Mouse (Mus musculus) thymus, postnatal 36 days (tissue): ENCODE measurements around the gene Elp5.

ENCODE experiments used
- DNase-seq, 2 experiments: peaks; one replicate each; pipeline ENCODE4 v3.0.0; 2022; ENCODE audit warnings: mixed read lengths in 2 of 2

Gene Elp5

GRCm38 (mm10) chr11:70014880-70015558 is 32.7 kb upstream of the Elp5 start, which contains the start of gene Acadvl:
Acadvl (minus strand) TSS chr11:70015411.
- DNase-seq: peak; percentile 82 to 87

DNA sequence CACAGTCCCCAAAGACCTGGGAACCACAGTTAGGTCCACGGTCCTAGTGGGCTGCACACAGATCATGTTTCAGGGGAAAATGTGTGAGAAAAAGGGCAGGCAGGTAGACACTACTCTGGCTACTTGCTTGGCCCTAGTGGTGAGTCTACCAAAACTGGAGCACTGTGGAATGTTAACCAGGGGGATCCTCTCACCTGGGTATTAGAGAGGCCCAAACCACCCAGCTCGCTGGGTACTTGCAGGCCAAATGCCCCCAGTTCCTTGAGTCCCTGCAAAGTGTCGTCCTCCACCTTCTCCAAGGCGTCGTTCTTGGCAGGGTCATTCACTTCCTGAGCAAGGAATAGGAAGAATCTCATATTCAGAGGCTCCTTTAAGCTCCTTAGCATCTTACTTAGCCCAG is 31.7 kb upstream of the Elp5 start:
- DNase-seq: no peak

DNA sequence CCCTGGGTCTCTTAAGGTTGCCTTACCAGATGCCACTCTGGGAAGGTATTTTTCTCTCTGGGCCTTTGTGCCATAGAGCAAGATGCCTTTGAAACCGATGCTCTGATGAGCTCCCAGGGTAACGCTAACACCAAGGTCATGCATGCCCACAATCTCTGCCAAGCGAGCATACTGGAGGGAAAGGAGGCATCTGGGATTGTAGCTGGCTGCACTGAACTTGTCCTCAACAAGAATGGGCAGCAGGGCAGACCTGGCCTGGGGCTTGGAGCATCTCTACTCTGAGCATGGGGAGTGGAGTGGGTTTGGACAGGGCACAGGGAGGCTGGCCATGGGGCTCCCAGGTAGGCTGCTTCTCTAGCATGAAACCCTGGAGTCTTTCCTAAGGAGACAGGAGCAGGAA is 31.1 kb upstream of the Elp5 start:
- DNase-seq: no peak

DNA sequence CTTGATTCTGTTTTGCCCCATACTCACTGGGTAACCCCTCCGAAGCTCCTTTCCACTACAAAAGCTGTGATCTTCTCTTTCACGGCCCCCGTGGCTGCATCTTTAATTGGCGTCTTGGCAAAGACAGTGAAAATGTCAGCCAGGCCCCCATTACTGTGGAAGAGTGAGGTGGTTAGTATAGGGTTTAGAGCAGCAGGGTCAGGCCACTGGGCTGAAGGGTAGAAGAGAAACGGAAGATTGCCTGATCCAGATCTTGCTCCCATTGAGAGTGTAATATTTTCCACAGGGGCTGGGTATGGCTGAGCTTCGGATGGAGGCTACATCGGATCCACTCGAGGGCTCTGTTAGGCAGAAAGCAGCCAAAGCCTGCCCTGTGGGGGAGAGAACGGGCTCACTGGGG is 30.6 kb upstream of the Elp5 start:
- no peak for DNase-seq

GRCm38 (mm10) chr11:70010961-70011360 is 28.6 kb upstream of the Elp5 start:
- no peak for DNase-seq

DNA sequence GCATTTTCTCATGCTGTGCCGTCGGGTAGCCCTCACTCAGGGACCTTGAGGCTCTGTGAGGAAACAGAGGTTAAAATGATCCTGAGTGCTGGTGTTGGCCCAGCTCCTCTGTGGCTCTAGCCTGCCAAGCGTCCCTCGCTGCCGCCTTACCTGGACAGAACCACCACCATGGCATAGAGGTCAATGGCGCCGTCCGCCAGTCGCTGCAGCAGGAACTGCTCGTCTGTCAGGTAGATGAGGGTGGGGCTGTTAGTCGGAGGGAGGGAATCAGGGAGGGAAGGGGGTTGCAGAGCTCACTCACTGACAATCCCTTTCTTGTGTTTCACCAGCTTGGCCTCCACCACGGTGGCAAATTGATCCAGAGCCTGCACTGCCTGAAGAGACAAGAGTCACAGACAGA is 28.2 kb upstream of the Elp5 start:
- DNase-seq: no peak

DNA sequence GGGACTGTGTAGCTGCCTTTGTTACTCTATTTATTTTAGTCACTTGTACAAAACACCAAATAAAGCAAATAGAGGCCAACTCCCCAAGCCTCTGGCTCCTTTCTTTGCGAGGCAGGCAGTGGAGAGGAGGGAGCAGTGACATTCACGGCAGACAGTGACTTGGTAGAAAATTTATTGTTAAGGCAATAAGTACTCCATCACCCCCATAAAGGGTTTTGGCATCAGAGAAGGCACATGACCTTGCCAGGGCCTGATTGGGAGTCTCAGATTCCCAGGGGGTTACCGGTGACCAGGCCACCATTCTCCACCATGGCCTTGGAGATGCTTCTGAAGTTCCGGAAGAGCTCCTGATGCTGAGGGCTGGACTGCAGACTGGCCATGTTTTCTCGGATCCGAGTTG is 27.7 kb upstream of the Elp5 start:
- no peak for DNase-seq

DNA sequence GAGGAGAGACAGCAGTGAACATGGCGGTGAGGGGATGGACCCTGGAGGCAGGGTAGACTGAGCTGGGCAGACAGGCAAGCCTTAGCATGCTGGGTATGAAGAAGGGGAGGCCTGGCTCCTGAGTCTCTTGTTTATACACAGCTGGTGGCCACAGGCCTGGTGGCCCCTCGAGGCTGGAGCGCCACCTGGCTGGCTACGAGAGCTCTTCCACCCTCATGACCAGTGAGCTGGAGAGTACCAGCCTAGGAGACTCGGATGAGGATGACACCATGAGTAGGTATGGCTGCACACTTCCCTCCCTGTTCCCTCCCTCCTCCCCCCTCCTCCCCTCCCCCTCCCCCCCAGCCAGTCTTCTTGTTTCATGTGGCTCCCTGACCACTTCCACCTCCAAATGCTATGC is 23.2 kb upstream of the Elp5 start:
- peak; percentile 43 to 65 for DNase-seq

DNA sequence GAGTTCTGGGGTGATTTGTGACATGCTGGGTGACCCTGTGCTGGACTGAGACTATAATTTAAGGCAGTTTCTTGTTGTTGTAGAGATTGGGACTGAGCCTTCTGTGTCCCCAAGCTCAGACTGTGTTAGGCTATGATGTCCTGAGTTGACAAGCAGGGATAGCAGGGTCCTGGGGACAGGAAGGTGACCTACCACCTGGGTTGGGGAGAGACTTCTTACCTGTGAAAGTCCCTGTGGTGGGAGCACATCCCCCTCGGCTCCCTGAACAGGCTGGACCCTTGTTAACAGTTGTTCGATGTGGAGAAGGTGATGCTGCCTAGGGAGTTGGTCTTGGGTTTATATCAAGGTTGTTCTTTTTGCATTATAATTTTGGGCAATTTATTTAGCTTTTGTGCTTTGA is 20.2 kb upstream of the Elp5 start:
- no peak for DNase-seq

DNA sequence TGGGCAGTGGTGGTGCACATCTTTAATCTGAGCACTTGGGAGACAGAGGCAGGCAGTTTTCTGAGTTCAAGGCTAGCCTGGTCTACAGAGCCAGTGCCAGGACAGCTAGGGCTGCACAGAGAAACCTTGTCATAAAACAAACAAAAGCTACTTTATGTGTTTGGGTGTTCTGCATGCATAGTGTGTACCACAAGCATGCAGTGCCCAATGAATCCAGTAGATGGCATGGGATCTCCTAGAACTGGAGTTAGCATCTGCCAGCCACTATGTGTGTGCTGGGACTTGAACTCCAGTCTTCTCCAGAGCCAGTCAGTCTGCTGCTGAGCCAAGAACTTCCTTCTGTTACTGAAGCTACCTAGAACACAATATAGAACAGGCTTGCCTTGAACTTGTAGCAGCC is 19.5 kb upstream of the Elp5 start:
- DNase-seq: peak; percentile 59 to 63

- no peak for DNase-seq
Observed at GRCm38 (mm10) chr11:70001159-70001558, 18.8 kb upstream of the Elp5 start.

DNA sequence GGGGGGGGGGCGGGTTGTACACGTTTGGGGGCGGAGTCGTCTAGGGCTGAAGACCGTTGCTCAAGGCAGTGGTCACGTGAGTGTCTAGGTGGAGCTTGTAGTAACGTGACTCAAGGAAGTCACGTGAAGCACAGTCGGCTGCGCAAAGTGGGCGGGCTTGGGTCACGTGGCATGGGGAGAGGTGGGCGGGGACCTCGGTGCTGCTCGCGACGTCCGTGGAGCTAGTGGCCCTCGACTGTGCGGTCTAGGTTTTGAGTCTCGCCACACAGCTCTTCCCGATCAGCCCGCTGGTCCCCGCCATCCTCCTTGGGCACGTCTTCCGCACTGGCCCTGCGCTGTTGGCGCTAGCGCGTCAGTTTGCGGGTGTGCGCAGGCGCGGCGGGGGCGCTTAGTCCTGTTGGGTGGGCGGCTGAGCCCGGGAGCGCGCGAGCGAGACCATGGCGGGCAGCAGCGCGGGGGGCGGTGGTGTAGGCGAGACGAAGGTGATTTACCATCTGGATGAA is 18.1 kb upstream of the Elp5 start, which contains the start of gene Dvl2:
Dvl2 (plus strand) TSS at position 200 of the 503 bp plus-strand sequence.
- peak; percentile 87 to 90 for DNase-seq

GRCm38 (mm10) chr11:69999666-70000065 is 17.3 kb upstream of the Elp5 start:
- DNase-seq: no peak

DNA sequence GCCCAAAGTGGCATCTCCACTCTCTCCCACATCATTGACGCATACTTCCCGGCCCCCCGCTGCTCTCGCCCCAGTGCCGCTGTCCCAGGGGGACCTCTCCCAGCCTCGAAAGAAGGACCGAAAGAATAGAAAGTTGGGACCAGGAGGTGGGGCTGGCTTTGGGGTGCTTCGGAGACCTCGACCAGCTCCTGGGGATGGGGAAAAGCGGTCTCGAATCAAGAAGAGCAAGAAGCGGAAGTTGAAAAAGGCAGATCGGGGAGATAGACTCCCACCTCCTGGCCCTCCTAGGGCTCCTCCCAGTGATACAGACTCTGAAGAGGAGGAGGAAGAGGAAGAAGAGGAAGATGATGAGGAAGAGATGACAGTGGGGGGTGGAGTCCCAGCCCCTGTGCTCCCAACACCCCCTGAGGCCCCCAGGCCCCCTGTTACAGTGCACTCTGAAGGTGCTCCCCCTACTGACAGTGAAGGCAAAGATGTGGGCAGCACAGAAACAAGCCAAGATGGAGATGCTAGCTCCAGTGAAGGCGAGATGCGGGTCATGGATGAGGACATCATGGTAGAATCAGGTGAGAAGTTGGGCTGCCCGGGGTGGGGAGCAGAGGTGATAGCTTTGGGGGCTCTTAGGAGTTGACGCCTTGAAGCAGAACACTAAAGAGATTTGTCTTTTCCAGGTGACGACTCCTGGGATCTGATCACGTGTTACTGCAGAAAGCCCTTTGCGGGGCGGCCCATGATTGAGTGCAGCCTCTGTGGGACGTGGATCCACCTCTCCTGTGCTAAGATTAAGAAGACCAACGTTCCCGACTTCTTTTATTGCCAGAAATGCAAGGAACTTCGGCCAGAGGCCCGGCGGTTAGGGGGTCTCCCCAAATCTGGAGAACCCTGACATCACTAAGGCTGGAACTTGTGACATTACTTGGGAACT is 16.5 kb upstream of the Elp5 start:
- peak in 1 of 2 experiments; percentile 45 for DNase-seq

DNA sequence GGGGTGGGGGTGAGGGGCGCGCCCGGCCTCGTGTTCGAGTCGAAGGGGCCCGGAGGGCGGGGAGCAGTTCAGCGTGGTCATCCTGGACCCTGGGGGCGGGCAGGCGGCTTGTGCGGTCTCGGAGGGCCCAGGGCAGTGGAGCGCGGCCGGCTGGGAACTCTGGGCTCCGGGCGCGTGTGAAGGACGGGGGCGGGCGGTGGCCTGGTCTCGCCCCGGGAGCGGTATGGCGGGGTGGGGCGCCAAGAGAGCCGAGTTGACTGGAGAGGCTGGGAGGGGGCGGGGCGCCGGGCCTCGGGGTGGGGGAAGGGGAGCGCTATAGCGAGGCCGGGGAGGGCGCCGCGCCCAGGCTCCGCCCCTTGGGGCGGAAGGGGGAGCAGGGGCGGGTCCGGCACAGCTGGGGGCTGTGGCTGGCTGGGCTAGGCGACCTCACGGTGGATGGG is 14.8 kb upstream of the Elp5 start:
- DNase-seq: peak; percentile 90 to 93

DNA sequence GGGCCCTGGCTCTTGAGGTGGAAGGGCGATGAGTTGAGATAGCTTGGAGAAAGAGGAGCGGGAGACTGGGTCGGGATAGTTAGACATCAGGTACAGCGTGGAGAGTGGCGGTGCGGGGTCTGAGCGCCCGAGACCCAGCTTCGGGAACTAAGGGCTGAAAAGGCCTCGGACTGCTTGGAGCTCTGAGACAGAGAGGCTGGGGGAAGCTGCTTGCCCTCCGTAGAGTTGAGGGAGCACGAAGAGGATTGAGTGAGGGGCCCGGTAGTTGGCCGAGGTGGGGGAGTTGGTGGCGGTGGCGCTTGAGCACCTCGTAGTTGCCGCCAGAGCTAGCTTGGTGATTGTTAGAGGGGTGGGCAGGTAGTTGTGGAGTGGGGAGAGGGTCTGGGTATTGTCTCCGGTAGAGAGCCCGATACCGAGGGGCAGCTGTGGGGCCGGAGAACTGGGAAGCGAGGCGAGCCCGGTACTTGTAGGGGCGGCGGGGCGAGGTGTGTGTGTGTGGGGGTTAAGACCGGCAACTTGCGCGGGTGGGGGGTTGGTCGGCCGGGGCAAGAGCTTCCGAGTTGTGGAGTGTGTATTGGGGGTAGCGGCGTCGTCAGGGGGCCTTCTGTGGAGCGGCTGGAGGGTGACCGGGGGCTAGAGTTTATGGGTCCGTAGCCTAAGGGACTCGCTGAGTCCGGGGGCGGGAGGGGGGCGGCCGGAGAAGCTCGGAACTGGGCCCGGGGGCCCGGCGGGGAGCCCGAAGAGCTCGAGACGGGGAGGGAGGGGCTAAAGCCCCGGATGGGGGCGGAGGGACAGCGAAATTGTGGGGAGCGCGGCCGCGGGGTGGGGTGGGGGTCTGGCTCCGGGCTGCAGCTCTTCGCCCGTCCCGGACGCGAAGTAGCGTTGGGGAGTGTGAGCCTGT is 14.1 kb upstream of the Elp5 start:
- DNase-seq: peak; percentile 76 to 83

- DNase-seq: peak; percentile 95 to 99
Observed at GRCm38 (mm10) chr11:69995391-69995960, 13.2 kb upstream of the Elp5 start, which contains the start of gene Phf23. Phf23 (plus strand) TSS chr11:69995777.

- DNase-seq: no peak
Observed at GRCm38 (mm10) chr11:69994401-69995090, 12.2 kb upstream of the Elp5 start.

DNA sequence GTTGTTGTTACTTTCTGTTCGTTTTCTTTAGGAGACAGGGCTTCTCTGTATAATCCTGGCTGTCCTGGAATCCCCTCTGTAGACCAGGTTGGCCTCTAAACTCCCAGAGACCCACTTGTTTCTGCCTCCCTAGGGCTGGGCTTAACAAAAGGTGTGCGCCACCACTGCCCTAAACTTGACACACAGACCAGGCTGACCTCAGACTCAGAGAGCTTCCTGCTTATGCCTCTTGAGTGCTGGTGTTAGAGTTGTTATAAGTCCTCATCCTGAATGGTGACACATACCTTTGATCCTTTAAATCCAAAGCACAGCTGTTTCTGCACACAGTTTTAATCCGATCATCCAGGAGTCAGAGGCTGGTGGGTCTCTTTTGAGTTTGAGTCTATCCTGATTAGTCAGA is 10.6 kb upstream of the Elp5 start:
- no peak for DNase-seq

- DNase-seq: no peak
Observed at GRCm38 (mm10) chr11:69992396-69992795, 10.1 kb upstream of the Elp5 start.

DNA sequence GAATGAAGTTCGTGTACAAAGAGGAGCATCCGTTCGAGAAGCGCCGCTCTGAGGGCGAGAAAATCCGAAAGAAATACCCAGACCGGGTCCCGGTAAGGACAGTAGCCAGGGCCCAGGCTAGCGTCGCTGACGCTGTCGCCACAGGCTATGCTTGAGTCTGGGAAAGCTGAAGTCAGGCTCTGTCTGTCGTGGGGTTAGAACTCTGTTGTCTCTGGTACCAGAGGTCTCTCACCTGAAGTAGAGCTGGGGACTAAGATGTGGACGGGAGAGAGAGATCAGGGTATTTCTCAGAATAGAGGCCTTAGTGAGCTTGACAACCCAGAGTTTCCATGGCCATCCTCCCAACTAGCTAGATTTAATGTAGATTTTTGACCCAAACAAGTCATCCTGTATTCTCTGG is 9.4 kb upstream of the Elp5 start:
- no peak for DNase-seq
